Mouse (Mus musculus): ENCODE measurements at regions not wholly inside any gene's neighbourhood (a gene's known extent, or its start where the extent isn't known, plus 50 kb on each side); places are given as distances from the start of the nearest gene placed in this dataset.

GRCm38 (mm10) chr10:99641784-99642183 lies 117.7 kb downstream of the Csl start:
- DNase-seq (ENCODE audit: low read depth): peak; percentile 18

GRCm38 (mm10) chr10:99642201-99642827 lies 117.1 kb downstream of the Csl start:
- DNase-seq (ENCODE audit: low read depth): no peak

DNA sequence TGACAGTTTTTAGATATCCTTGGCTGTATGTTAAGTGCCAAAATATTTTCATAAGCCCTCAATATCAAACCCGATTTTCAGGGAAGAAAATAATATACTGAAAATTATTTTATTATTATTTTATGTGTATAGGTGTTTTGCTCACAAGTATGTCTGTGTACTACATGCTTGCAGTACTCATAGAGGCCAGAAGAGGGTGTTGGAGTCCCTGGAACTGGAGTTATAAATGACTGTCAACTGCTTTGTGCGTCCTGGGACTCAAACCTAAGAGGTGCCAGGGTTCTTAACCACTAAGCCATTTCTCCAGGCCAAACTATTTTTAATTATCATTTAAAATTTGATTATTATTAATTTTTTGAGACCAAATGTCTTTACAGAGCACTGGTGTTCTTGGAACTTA lies 114.5 kb downstream of the Csl start:
- DNase-seq (ENCODE audit: low read depth): peak; percentile 20

DNA sequence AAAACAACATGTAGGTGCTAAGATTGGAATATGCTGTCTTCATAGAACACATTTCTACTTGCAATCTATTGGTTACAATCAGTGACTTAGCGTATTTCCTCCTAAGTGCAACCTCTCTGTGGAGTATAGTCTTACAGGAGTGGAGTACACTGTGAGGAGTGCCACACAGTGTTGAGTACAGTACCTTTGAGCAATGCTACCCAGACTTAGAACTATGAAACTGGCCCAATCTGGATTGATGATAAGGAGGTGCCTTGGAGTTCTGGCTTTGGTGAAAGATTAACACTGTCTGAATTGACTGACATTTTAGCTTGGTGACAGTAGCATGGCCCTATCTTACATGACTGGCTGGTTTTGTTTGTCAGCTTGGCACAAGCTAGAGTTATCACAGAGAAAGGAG lies 107.4 kb downstream of the Csl start:
- no peak for DNase-seq (ENCODE audit: low read depth)

- no peak for DNase-seq (ENCODE audit: low read depth)
Observed at GRCm38 (mm10) chr10:99654284-99654683, 105.2 kb downstream of the Csl start.

- no peak for DNase-seq (ENCODE audit: low read depth)
Observed at GRCm38 (mm10) chr10:99676557-99677098, 82.8 kb downstream of the Csl start.

DNA sequence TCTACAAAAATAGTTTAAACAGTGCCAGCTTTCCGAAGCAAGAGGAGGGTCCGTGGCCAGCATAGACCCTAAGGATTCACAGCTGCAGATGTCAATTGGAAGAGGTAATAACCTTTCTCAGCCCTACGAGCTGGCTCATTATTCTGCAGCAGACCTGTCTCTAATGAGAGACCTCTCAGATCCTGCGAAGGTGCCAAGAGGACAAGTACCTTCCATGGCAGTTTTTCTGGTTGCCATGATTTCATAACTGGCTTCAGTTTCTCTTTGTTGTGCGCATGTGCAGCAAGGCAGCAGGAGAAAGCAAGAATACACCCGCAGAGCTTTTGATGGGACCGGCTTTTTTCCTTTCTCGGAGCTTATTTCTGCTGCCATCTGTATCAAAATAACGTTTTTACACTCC lies 81.4 kb downstream of the Csl start:
- DNase-seq (ENCODE audit: low read depth): no peak

DNA sequence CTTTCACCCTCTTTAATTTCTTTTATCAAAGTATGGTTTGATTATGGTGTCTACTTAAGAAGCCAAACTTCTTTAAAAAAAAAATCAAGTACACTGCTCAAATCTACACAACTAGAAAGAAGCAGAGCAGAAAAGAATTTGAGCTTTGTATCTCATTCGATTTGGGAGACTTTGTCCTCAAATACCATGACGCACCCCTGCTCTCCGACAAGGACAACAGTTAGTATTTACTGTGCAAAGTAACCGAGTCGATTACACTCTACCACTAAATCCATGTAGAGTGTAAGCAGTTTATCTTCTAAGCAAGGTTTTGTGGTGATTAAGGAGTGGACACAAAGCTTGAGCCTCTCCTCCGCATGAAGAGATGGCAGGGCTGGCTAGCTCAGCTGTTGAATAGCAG lies 79.6 kb downstream of the Csl start:
- DNase-seq (ENCODE audit: low read depth): no peak

- DNase-seq (ENCODE audit: low read depth): no peak
Observed at GRCm38 (mm10) chr10:99681932-99682331, 77.5 kb downstream of the Csl start.

GRCm38 (mm10) chr10:99682350-99682749 lies 77.1 kb downstream of the Csl start:
- DNase-seq (ENCODE audit: low read depth): no peak

GRCm38 (mm10) chr10:99683310-99683709 lies 76.1 kb downstream of the Csl start:
- no peak for DNase-seq (ENCODE audit: low read depth)

GRCm38 (mm10) chr10:99685911-99686310 lies 73.5 kb downstream of the Csl start:
- DNase-seq (ENCODE audit: low read depth): no peak

- DNase-seq (ENCODE audit: low read depth): no peak
Observed at GRCm38 (mm10) chr10:99687011-99687410, 72.4 kb downstream of the Csl start.

DNA sequence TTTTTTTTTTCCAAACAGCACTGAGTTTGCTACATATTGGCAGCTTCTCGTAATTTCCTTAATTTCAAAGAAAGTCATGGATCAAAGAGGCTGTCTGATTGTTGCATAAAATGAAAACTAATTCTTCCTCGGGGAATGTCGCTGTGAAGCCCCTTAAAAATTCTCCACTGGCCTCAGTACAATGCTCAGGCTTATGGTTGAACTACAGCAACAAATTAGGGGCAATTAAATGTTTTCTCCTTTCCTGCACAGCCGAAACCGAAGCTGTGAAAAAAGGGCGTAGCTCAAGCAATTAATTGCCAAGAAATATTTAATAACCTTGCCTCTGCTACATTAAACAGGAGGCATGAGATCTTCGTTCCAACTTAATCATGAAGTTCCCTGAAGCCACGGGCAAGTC lies 61.8 kb downstream of the Csl start:
- DNase-seq (ENCODE audit: low read depth): no peak

DNA sequence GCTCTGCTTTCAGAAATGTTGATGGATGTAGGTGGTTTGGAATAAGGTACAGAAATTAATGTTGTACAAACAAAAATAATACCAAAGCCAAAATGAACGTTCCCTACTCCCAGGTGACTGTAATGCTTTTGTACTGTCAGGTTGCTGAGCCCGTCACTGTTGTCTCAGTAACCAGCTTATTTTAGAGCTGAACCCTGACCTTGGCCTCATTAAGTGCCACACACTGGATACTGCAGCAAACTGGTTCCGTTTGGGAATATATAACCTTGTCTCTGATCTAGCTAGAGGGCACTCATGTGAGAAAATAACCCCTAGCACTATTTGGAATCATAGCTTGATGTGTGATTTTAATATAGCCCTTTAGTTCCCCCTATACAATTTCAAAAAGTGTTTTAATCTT lies 60.0 kb downstream of the Csl start:
- no peak for DNase-seq (ENCODE audit: low read depth)

DNA sequence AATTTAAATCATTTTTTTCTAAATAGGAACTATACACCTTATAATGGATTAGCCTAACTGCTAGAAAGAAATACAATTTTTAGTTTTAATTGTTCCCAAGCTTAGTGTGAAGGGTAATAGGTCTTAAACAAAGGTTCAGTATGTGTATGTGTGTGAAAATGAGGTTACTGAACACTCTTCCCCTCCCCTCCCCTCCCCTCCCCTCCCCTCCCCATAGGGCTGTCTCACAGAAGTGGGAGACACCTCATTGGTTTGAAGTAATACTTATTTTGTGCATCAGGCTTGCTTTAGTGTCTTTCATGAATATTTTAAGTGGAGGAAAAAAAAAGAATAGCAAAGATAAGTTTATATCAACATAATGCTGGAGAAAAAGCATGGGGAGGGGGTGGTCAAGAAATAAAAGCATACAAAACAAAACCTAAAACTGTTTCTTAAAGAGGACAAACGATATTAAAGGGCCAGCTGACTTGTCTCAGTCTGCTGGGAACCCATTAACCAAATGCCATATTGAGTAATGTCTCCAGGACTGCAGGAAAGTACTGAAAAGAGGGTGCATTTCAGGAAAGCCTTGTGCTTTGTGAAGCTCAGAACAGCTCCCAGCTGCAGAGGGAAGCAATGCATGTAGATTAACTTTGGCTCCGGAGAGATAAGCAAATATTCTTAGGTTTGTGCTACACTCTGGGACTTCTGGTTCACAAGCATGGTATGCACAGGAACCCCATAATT lies 59.2 kb downstream of the Csl start:
- DNase-seq (ENCODE audit: low read depth): no peak

All from induced T-regulatory cell, adult 2 months (primary cell).